ENCODE assay signal across 8 mouse cellular contexts in genomic region chr2:74749337-74750121, GRCm38 (mm10). TPM values are rescaled to one million over a fixed set of nuclear protein-coding genes. Genes with fewer than 3 reads are reported as not detected.
DNase-seq lines count a peak whose midpoint lies in the region; ATAC-seq and TF ChIP-seq lines count a peak whose summit lies in the region.

No protein-coding gene starts in this region.

- peak overlapping the region; percentile 43 for H3K4me3 ChIP-seq in embryonic facial prominence, embryonic 10.5 days
- H3K4me3 ChIP-seq in hindbrain, postnatal 0 days (ENCODE audit: low read length), result peak overlapping the region; percentile 24
- H3K4me3 ChIP-seq in liver, postnatal 0 days (ENCODE audit: low read depth, low read length), result 0 out of 2 replicates have a peak overlapping the region, but pooled peaks have one; percentile 17
- peak overlapping the region; percentile 58 for H3K4me3 ChIP-seq in testis, adult 2 months (ENCODE audit: control insufficient read depth, low read depth, low read length)

- WGBS in embryonic facial prominence, embryonic 10.5 days, result under 1% methylated on average over 47 of the region's 47 CpGs
- under 1% methylated on average over 47 of the region's 47 CpGs for WGBS in hindbrain, postnatal 0 days
- WGBS in liver, postnatal 0 days (ENCODE audit: insufficient replicate concordance), result 1% methylated on average over 47 of the region's 47 CpGs

- H3K4me2 ChIP-seq in hindbrain, postnatal 0 days (ENCODE audit: low read depth, low read length), result peak overlapping the region; percentile 51
- H3K4me2 ChIP-seq in liver, postnatal 0 days (ENCODE audit: low read depth, low read length), result 0 out of 2 replicates have a peak overlapping the region, but pooled peaks have one; percentile 3

- no peaks in the 10 kb centered on the region for H3K9me3 ChIP-seq in embryonic facial prominence, embryonic 10.5 days
- no peaks in the 10 kb centered on the region for H3K9me3 ChIP-seq in hindbrain, postnatal 0 days (ENCODE audit: low read length)
- H3K9me3 ChIP-seq in liver, postnatal 0 days (ENCODE audit: low read length), result no peaks in the 10 kb centered on the region

- ATAC-seq in hindbrain, postnatal 0 days, result peak; percentile 83
- no peak for ATAC-seq in liver, postnatal 0 days

- no peak for TF ChIP-seq CTCF in hindbrain, postnatal 0 days (IDR thresholded peaks at IDR 0.05; ENCODE audit: low read depth)
- TF ChIP-seq CTCF in liver, postnatal 0 days (IDR thresholded peaks at IDR 0.05; ENCODE audit: low read depth), result no peak
- TF ChIP-seq CTCF in testis, adult 2 months (IDR thresholded peaks at IDR 0.05; ENCODE audit: control insufficient read depth, insufficient read depth, insufficient replicate concordance, low read depth, low read length), result no peak

- H3K4me1 ChIP-seq in embryonic facial prominence, embryonic 10.5 days, result peaks cover 28% of the 10 kb centered on the region
- H3K4me1 ChIP-seq in hindbrain, postnatal 0 days (ENCODE audit: insufficient read depth, low read length), result no peaks in the 10 kb centered on the region
- peaks cover 5% of the 10 kb centered on the region; the same call in 1 of the 2 replicates for H3K4me1 ChIP-seq in liver, postnatal 0 days (ENCODE audit: insufficient read depth)
- peaks cover 30% of the 10 kb centered on the region for H3K4me1 ChIP-seq in testis, adult 2 months (ENCODE audit: control insufficient read depth, insufficient read depth, low read length)

- no peak for TF ChIP-seq EP300 in liver, postnatal 0 days (IDR thresholded peaks at IDR 0.05; ENCODE audit: low read depth)

- peaks cover 100% of the 10 kb centered on the region for H3K27me3 ChIP-seq in embryonic facial prominence, embryonic 10.5 days (replicated peaks; ENCODE audit: low read depth, poor library complexity, severe bottlenecking)
- peaks cover 89% of the 10 kb centered on the region for H3K27me3 ChIP-seq in hindbrain, postnatal 0 days (ENCODE audit: insufficient read depth, low read length)
- peaks cover 98% of the 10 kb centered on the region for H3K27me3 ChIP-seq in liver, postnatal 0 days (ENCODE audit: insufficient read depth, low read length)
- peaks cover 10% of the 10 kb centered on the region for H3K27me3 ChIP-seq in testis, adult 2 months (ENCODE audit: control insufficient read depth, insufficient read depth, low read length)

- H3K36me3 ChIP-seq in embryonic facial prominence, embryonic 10.5 days (replicated peaks), result no peaks in the 10 kb centered on the region
- H3K36me3 ChIP-seq in hindbrain, postnatal 0 days (ENCODE audit: insufficient read depth, low read length), result no peaks in the 10 kb centered on the region
- H3K36me3 ChIP-seq in liver, postnatal 0 days (replicated peaks; ENCODE audit: insufficient read depth, low read length), result no peaks in the 10 kb centered on the region
- no peaks in the 10 kb centered on the region for H3K36me3 ChIP-seq in testis, adult 2 months (ENCODE audit: control insufficient read depth, insufficient read depth, low read length)

- no peak for TF ChIP-seq POLR2A in testis, adult 2 months (IDR thresholded peaks at IDR 0.05; ENCODE audit: control insufficient read depth, low read depth, low read length)

- peak overlapping the region; percentile 63 for H3K27ac ChIP-seq in embryonic facial prominence, embryonic 10.5 days (replicated peaks)
- H3K27ac ChIP-seq in hindbrain, postnatal 0 days, result peak overlapping the region; percentile 78
- no peak overlapping the region for H3K27ac ChIP-seq in liver, postnatal 0 days (ENCODE audit: low read depth)
- H3K27ac ChIP-seq in testis, adult 2 months (ENCODE audit: control insufficient read depth, insufficient read depth, low read depth, low read length), result no peak overlapping the region

- peak overlapping the region; percentile 30 for H3K9ac ChIP-seq in hindbrain, postnatal 0 days (replicated peaks; ENCODE audit: low read length)
- H3K9ac ChIP-seq in liver, postnatal 0 days (replicated peaks), result no peak overlapping the region

- peak; percentile 12 for DNase-seq in layer of hippocampus, adult 9-11 months
- DNase-seq in layer of hippocampus, postnatal 36 days, result no peak
- peak; percentile 74 for DNase-seq in embryonic facial prominence, embryonic 10.5 days (ENCODE audit: low spot score)
- peak; percentile 74 for DNase-seq in hindbrain, postnatal 0 days (ENCODE audit: low spot score)
- no peak for DNase-seq in liver, postnatal 0 days
- DNase-seq in left cerebral cortex, adult 18-20 months (ENCODE audit: low spot score in 2 of 2), result no peak
- DNase-seq in cerebellum, adult 11-12 months, result no peak

RNA-seq across cellular contexts. Expression of gene Hoxd1, which starts 13.3 kb away (rescaled TPM):
- total RNA-seq in layer of hippocampus, postnatal 36 days (2021), result under 1 TPM in 1 of 2 experiments, not detected in 1; 0.25 TPM
- polyA plus RNA-seq in embryonic facial prominence, embryonic 10.5 days (2016; fragmentation: Nextera tagmentation; extraction: Ambion mirVana), result 0.20 and 0.39 TPM in 2 replicates
- total RNA-seq in hindbrain, postnatal 0 days (2014; rRNA removed), result 0.26 and 1.7 TPM in 2 replicates
- 0.43 and 0.46 TPM in 2 replicates for polyA plus RNA-seq in hindbrain, postnatal 0 days (2015; fragmentation: Nextera tagmentation; extraction: Ambion mirVana)
- not detected in 2 replicates for polyA plus RNA-seq in liver, postnatal 0 days (2015; fragmentation: Nextera tagmentation; extraction: Ambion mirVana)
- polyA plus RNA-seq in testis, adult 2 months (2012; rRNA removed), result not detected in 2 replicates
- total RNA-seq in left cerebral cortex, adult 18-20 months (2021), result not detected

RNA-seq across cellular contexts. Expression of gene Gm28230, which starts 23.0 kb away (rescaled TPM):
- total RNA-seq in layer of hippocampus, postnatal 36 days (2021), result not detected
- polyA plus RNA-seq in embryonic facial prominence, embryonic 10.5 days (2016; fragmentation: Nextera tagmentation; extraction: Ambion mirVana), result not detected in 2 replicates
- total RNA-seq in hindbrain, postnatal 0 days (2014; rRNA removed), result 1.3 and 3.5 TPM in 2 replicates
- polyA plus RNA-seq in hindbrain, postnatal 0 days (2015; fragmentation: Nextera tagmentation; extraction: Ambion mirVana), result 0.37 and 0.70 TPM in 2 replicates
- not detected in 2 replicates for polyA plus RNA-seq in liver, postnatal 0 days (2015; fragmentation: Nextera tagmentation; extraction: Ambion mirVana)
- 0.46 and 1.2 TPM in 2 replicates for polyA plus RNA-seq in testis, adult 2 months (2012; rRNA removed)
- not detected for total RNA-seq in left cerebral cortex, adult 18-20 months (2021)

RNA-seq across cellular contexts. Expression of gene Hoxd4, which starts 37.8 kb away (rescaled TPM):
- not detected for total RNA-seq in layer of hippocampus, postnatal 36 days (2021)
- not detected in 2 replicates for polyA plus RNA-seq in embryonic facial prominence, embryonic 10.5 days (2016; fragmentation: Nextera tagmentation; extraction: Ambion mirVana)
- total RNA-seq in hindbrain, postnatal 0 days (2014; rRNA removed), result 13.9 and 18.1 TPM in 2 replicates
- 1.6 and 1.9 TPM in 2 replicates for polyA plus RNA-seq in hindbrain, postnatal 0 days (2015; fragmentation: Nextera tagmentation; extraction: Ambion mirVana)
- not detected in 2 replicates for polyA plus RNA-seq in liver, postnatal 0 days (2015; fragmentation: Nextera tagmentation; extraction: Ambion mirVana)
- 3.3 and 5.3 TPM in 2 replicates for polyA plus RNA-seq in testis, adult 2 months (2012; rRNA removed)
- total RNA-seq in left cerebral cortex, adult 18-20 months (2021), result not detected

RNA-seq across cellular contexts. Expression of gene Hoxd3, which starts 37.8 kb away (rescaled TPM):
- not detected for total RNA-seq in layer of hippocampus, postnatal 36 days (2021)
- 1.7 and 6.9 TPM in 2 replicates for polyA plus RNA-seq in embryonic facial prominence, embryonic 10.5 days (2016; fragmentation: Nextera tagmentation; extraction: Ambion mirVana)
- total RNA-seq in hindbrain, postnatal 0 days (2014; rRNA removed), result 31.3 and 36.8 TPM in 2 replicates
- 25.2 and 26.3 TPM in 2 replicates for polyA plus RNA-seq in hindbrain, postnatal 0 days (2015; fragmentation: Nextera tagmentation; extraction: Ambion mirVana)
- not detected in 2 replicates for polyA plus RNA-seq in liver, postnatal 0 days (2015; fragmentation: Nextera tagmentation; extraction: Ambion mirVana)
- polyA plus RNA-seq in testis, adult 2 months (2012; rRNA removed), result 0.48 and 1.4 TPM in 2 replicates
- total RNA-seq in left cerebral cortex, adult 18-20 months (2021), result not detected

RNA-seq across cellular contexts. Expression of gene Hoxd8, which starts 45.1 kb away (rescaled TPM):
- total RNA-seq in layer of hippocampus, postnatal 36 days (2021), result not detected
- not detected in 2 replicates for polyA plus RNA-seq in embryonic facial prominence, embryonic 10.5 days (2016; fragmentation: Nextera tagmentation; extraction: Ambion mirVana)
- 0.37 and 9.2 TPM in 2 replicates for total RNA-seq in hindbrain, postnatal 0 days (2014; rRNA removed)
- polyA plus RNA-seq in hindbrain, postnatal 0 days (2015; fragmentation: Nextera tagmentation; extraction: Ambion mirVana), result 0.21 TPM in 1 of 2 replicates, not detected in the other
- 0.04 TPM in 1 of 2 replicates, not detected in the other for polyA plus RNA-seq in liver, postnatal 0 days (2015; fragmentation: Nextera tagmentation; extraction: Ambion mirVana)
- polyA plus RNA-seq in testis, adult 2 months (2012; rRNA removed), result 23.1 and 23.6 TPM in 2 replicates
- not detected for total RNA-seq in left cerebral cortex, adult 18-20 months (2021)

Comparison
In these comparisons a context has a peak if more than half of its experiments do, and no peak if none do; other contexts are left out.
1. DNase-seq: peak in layer of hippocampus, adult 9-11 months (single experiment), embryonic facial prominence, embryonic 10.5 days (single experiment) and hindbrain, postnatal 0 days (single experiment); none in layer of hippocampus, postnatal 36 days (0 of 2), liver, postnatal 0 days (single experiment), left cerebral cortex, adult 18-20 months (0 of 2) and cerebellum, adult 11-12 months (single experiment).
2. H3K27ac ChIP-seq: peak in embryonic facial prominence, embryonic 10.5 days (single experiment) and hindbrain, postnatal 0 days (single experiment); none in liver, postnatal 0 days (single experiment) and testis, adult 2 months (single experiment).
3. Peak in every context shown above with its lines, with median percentiles within 50 percentile points of each other: H3K4me3 ChIP-seq.